Mouse (Mus musculus) splenic B cell, adult 2 months (primary cell): ENCODE measurements around the gene Gm21292.
"Not testable (repeated sequence)": the region's sequence is repeated elsewhere in the genome, so short reads cannot be mapped to it uniquely, and the experiment has no call there.

Source experiments
- DNase-seq: peaks from one replicate; pipeline ENCODE4 v3.0.0-alpha.2; 2011; ENCODE audit warnings: low read depth, low spot score
- H3K27me3 ChIP-seq: 2 replicates; pipeline ENCODE4 v1.6.1; 2012; ENCODE audit warnings: mild to moderate bottlenecking, low read length, moderate library complexity, mixed read lengths; ENCODE audit not compliant: control insufficient read depth, poor library complexity, insufficient read depth, severe bottlenecking
- H3K36me3 ChIP-seq: 2 replicates; pipeline ENCODE4 v1.6.1; 2012; ENCODE audit warnings: mild to moderate bottlenecking, low read length, moderate library complexity, mixed read lengths; ENCODE audit not compliant: control insufficient read depth, poor library complexity, insufficient read depth, severe bottlenecking

The Gm21292 gene

DNA sequence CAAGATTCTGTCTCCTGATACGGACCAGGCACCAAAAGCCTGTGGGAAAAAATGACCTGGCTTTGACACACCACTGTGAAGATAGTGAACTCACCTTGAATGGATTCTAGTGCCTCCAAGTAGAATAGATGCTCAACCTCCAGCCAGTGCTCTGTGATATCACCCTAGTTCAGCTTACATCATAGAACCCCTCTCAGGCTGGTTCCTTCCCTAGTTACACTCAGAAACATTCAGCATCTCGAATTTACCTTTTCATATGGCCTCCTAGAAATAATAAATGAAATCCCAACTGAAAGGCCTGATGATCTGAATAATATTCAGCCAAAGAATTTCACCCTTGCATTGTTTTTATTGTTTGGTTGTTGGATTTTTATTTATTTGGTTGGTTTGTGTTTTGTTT is at the start of gene Gm21292:
Gene Gm21292 (minus strand): TSS at position 101 of the 400 bp plus-strand sequence.
- not testable (repeated sequence) for H3K36me3 ChIP-seq, H3K27me3 ChIP-seq, DNase-seq
